Mouse (Mus musculus) hindbrain, embryonic 16.5 days (tissue): Measurements from ENCODE around the gene Dcaf4. TPM values are rescaled to one million over a fixed set of nuclear protein-coding genes. Genes with fewer than 3 reads are reported as not detected.

Experiments
- ATAC-seq: fragments of 200-750 bp; cut with Nextera tagmentation; 2 replicates; pipeline ENCODE4 v1.8.0; 2017; ENCODE audit warnings: moderate TSS enrichment, moderate library complexity
- H3K27ac ChIP-seq: fragments of 300-500 bp; sonication (generic); 2 replicates; pipeline ENCODE4 v1.5.1; 2014; ENCODE audit warnings: low read depth, mild to moderate bottlenecking, control low read depth, low read length, moderate library complexity
- H3K27me3 ChIP-seq: fragments of 300-500 bp; sonication (generic); replicated peaks from 2 replicates; pipeline ENCODE4 v1.6.1; 2014; ENCODE audit warnings: low read length; ENCODE audit not compliant: control insufficient read depth, insufficient read depth
- H3K36me3 ChIP-seq: fragments of 300-500 bp; sonication (generic); 2 replicates; pipeline ENCODE4 v1.6.1; 2014; ENCODE audit warnings: mild to moderate bottlenecking, low read length, moderate library complexity, mixed read lengths; ENCODE audit not compliant: control insufficient read depth, insufficient read depth
- H3K4me1 ChIP-seq: fragments of 300-500 bp; sonication (generic); 2 replicates; pipeline ENCODE4 v1.6.1; 2014; ENCODE audit warnings: low read depth, low read length; ENCODE audit not compliant: control insufficient read depth, insufficient read depth
- H3K4me2 ChIP-seq: fragments of 300-500 bp; sonication (generic); 2 replicates; pipeline ENCODE4 v1.6.1; 2014; ENCODE audit warnings: mild to moderate bottlenecking, low read length, control low read depth, moderate library complexity
- H3K4me3 ChIP-seq: fragments of 300-500 bp; sonication (generic); 2 replicates; pipeline ENCODE4 v1.5.1; 2014; ENCODE audit warnings: mild to moderate bottlenecking, low read length, control low read depth, moderate library complexity
- H3K9ac ChIP-seq: fragments of 300-500 bp; sonication (generic); 2 replicates; pipeline ENCODE4 v1.6.1; 2014; ENCODE audit warnings: low read depth, mild to moderate bottlenecking, control low read depth, low read length, moderate library complexity
- H3K9me3 ChIP-seq: fragments of 300-500 bp; sonication (generic); 2 replicates; pipeline ENCODE4 v1.6.1; 2014; ENCODE audit warnings: mild to moderate bottlenecking, low read length, moderate library complexity; ENCODE audit not compliant: control insufficient read depth
- WGBS: fragments of 180-500 bp; shearing (Covaris S2); extraction: QIAGEN DNeasy Blood & Tissue Kit; methylation state at CpG from one replicate; pipeline ENCODE4 v1.1.7; 2014; 5-methylcytosine and 5-hydroxymethylcytosine counted together
- polyA plus RNA-seq: library from polyadenylated mRNA; unstranded; fragments of >200 nt; fragmentation: Nextera tagmentation; extraction: Ambion mirVana; gene quantifications from 2 replicates; pipeline ENCODE4 v1.2.1, GENCODE M21; 2015

Dcaf4 gene
- polyA plus RNA-seq, 1 experiment from 2014 or later = 47.3 TPM

GRCm38 (mm10) chr12:83494196-83494595 is 26.1 kb upstream of the Dcaf4 start:
- Histone ChIP-seq H3K4me3 (no peak overlapping the region), H3K27ac (no peak overlapping the region), H3K27me3 (no peaks in the 10 kb centered on the region), H3K36me3 (no peaks in the 10 kb centered on the region), H3K4me1 (peaks cover under 1% of the 10 kb centered on the region; the same call in 1 of the 2 replicates), H3K4me2 (no peak overlapping the region), H3K9ac (no peak overlapping the region), H3K9me3 (no peaks in the 10 kb centered on the region)
- ATAC-seq = no peak
- WGBS = 89% methylated on average over 9 of the region's 9 CpGs

DNA sequence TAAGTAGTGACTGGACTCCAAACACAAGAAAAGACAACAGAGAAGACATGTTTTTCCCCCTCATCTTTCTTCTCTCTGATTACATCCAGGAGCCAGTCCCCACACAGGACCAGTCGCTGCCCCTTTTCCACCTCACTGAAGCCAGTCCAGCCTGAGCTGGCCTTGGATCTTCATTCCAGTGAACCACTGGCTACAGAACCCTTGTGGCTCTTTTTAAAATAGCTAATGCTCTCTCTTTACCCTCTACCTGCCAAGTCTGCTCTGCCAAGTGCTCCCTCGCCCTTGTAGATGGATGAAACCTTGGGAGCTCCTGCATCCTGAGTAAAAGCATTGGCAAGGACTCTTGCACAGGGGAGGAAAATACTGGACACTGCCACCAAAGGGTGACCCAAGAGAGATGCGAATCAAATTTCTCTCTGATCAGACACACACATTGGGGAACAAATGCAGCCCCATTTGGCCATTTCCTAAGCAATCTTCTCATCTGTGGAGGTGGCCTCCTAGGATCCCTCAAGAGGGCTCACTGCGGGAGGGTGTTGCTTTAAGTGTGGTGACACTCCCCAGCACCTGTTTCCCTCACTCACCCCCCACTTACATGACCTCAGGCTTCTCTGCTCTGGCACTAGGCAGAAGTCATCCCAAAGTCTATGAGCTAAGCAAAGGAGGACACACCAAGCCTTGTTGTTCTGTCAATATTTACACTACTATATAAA is 24.9 kb upstream of the Dcaf4 start:
- H3K27ac ChIP-seq = no peak overlapping the region
- H3K4me1 ChIP-seq = no peaks in the 10 kb centered on the region
- WGBS = 87% methylated on average over 4 of the region's 4 CpGs
- no peak for ATAC-seq
- no peaks in the 10 kb centered on the region for H3K9me3 ChIP-seq
- H3K4me2 ChIP-seq = no peak overlapping the region
- H3K9ac ChIP-seq = no peak overlapping the region
- H3K27me3 ChIP-seq = no peaks in the 10 kb centered on the region
- no peak overlapping the region for H3K4me3 ChIP-seq
- H3K36me3 ChIP-seq = no peaks in the 10 kb centered on the region

- Histone ChIP-seq H3K27me3 (no peaks in the 10 kb centered on the region), H3K4me3 (no peak overlapping the region), H3K4me1 (no peaks in the 10 kb centered on the region), H3K36me3 (no peaks in the 10 kb centered on the region), H3K9me3 (no peaks in the 10 kb centered on the region), H3K4me2 (no peak overlapping the region), H3K9ac (no peak overlapping the region), H3K27ac (no peak overlapping the region)
- ATAC-seq = no peak
- WGBS = 70% methylated on average over 9 of the region's 9 CpGs
Measured at GRCm38 (mm10) chr12:83495961-83496282, 24.3 kb upstream of the Dcaf4 start.

- H3K4me1 ChIP-seq = no peaks in the 10 kb centered on the region
- ATAC-seq = no peak
- WGBS = 76% methylated on average over 4 of the region's 4 CpGs
Measured at GRCm38 (mm10) chr12:83496336-83496735, 23.9 kb upstream of the Dcaf4 start.

DNA sequence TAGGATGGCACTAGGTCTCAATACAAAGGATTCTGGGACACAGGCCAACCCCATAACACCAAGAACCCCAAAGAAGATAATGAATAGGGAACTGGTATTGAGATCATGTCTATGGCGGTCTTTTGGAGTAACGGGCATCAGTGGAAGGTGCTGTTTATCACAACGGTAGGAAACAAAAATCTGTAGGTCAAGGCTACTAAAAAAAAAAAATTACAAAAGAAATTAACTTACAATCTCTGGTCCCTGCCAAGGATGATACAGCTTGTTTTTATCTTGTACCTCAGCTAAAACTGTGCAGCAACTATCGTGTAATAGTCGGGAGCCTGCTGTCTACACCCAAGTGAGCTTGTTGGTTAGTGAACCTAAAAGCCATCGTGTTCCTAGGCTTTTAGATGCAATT is 23.5 kb upstream of the Dcaf4 start:
- ATAC-seq = no peak
- Histone ChIP-seq H3K27me3 (no peaks in the 10 kb centered on the region), H3K4me1 (no peaks in the 10 kb centered on the region), H3K36me3 (no peaks in the 10 kb centered on the region), H3K27ac (no peak overlapping the region), H3K9ac (no peak overlapping the region), H3K4me2 (no peak overlapping the region), H3K9me3 (no peaks in the 10 kb centered on the region), H3K4me3 (no peak overlapping the region)
- WGBS = 87% methylated on average over 6 of the region's 6 CpGs

More at GRCm38 (mm10) chr12:83496336-83496735, 23.9 kb upstream of the Dcaf4 start:
- no peak overlapping the region for H3K4me3 ChIP-seq
- no peak overlapping the region for H3K27ac ChIP-seq
- H3K4me2 ChIP-seq = no peak overlapping the region
- no peaks in the 10 kb centered on the region for H3K36me3 ChIP-seq
- no peaks in the 10 kb centered on the region for H3K27me3 ChIP-seq
- no peak overlapping the region for H3K9ac ChIP-seq
- H3K9me3 ChIP-seq = no peaks in the 10 kb centered on the region

GRCm38 (mm10) chr12:83497959-83498358 is 22.3 kb upstream of the Dcaf4 start:
- H3K27ac ChIP-seq = no peak overlapping the region
- no peaks in the 10 kb centered on the region for H3K27me3 ChIP-seq
- H3K9me3 ChIP-seq = no peaks in the 10 kb centered on the region
- 76% methylated on average over 3 of the region's 3 CpGs for WGBS
- no peak for ATAC-seq
- H3K36me3 ChIP-seq = no peaks in the 10 kb centered on the region
- no peaks in the 10 kb centered on the region for H3K4me1 ChIP-seq
- H3K4me3 ChIP-seq = no peak overlapping the region
- no peak overlapping the region for H3K9ac ChIP-seq
- H3K4me2 ChIP-seq = no peak overlapping the region

- H3K9ac ChIP-seq = no peak overlapping the region
- no peaks in the 10 kb centered on the region for H3K27me3 ChIP-seq
- no peak for ATAC-seq
- WGBS = 74% methylated on average over 5 of the region's 5 CpGs
- no peak overlapping the region for H3K27ac ChIP-seq
- H3K4me2 ChIP-seq = no peak overlapping the region
- no peaks in the 10 kb centered on the region for H3K9me3 ChIP-seq
- H3K4me1 ChIP-seq = no peaks in the 10 kb centered on the region
- no peaks in the 10 kb centered on the region for H3K36me3 ChIP-seq
- H3K4me3 ChIP-seq = no peak overlapping the region
Measured at GRCm38 (mm10) chr12:83499256-83499655, 21.0 kb upstream of the Dcaf4 start.

DNA sequence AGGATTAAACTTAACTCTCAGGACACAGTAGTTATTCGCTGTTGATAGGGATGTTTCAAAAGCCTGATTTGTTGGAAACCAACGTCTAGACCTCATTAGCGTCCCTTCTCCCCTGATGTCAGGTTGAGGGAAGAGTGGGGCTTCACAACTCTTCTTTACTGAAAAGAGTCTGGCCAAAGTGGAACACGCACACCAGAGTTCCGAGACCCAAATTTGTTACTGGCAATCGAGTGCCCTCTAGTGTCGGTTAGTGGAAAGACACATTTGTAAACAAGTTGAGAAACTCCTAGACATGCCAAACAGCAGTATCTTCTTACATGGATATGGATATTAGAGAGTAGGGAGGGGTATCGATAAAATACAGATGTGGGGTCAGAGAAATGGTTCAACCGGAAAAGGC is 18.1 kb upstream of the Dcaf4 start:
- Histone ChIP-seq H3K9me3 (no peaks in the 10 kb centered on the region), H3K36me3 (no peaks in the 10 kb centered on the region), H3K4me2 (no peak overlapping the region), H3K4me3 (no peak overlapping the region), H3K4me1 (no peaks in the 10 kb centered on the region), H3K27ac (no peak overlapping the region), H3K27me3 (no peaks in the 10 kb centered on the region), H3K9ac (no peak overlapping the region)
- peak; percentile 50 for ATAC-seq
- WGBS = 8% methylated on average over 9 of the region's 9 CpGs

DNA sequence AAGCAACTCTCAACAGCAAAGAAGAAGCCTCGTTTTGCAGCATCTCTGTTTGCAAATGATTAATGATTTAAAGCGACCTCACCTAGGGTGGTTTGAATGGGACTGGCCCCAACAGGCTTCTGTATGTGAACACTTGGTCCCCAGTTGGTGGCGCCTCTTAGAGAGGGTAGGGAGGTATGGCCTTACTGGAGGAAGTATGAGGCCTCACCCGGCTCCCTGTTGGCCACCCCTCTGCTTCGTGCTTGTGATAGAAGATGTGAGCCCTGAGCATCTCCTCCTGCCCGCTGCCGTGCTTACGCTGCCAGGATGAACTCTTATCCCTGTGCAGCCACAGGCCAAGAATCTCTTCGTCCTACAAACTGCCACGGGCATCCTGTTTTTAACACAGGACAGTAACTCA is 13.7 kb upstream of the Dcaf4 start:
- Histone ChIP-seq H3K4me2 (no peak overlapping the region), H3K9ac (no peak overlapping the region), H3K27ac (no peak overlapping the region), H3K27me3 (no peaks in the 10 kb centered on the region), H3K4me3 (no peak overlapping the region), H3K4me1 (no peaks in the 10 kb centered on the region), H3K36me3 (no peaks in the 10 kb centered on the region), H3K9me3 (no peaks in the 10 kb centered on the region)
- no peak for ATAC-seq
- 79% methylated on average over 10 of the region's 10 CpGs for WGBS

- ATAC-seq = no peak
- H3K4me2 ChIP-seq = no peak overlapping the region
- no peak overlapping the region for H3K9ac ChIP-seq
- H3K27me3 ChIP-seq = no peaks in the 10 kb centered on the region
- no peaks in the 10 kb centered on the region for H3K36me3 ChIP-seq
- H3K9me3 ChIP-seq = no peaks in the 10 kb centered on the region
- 80% methylated on average over 5 of the region's 5 CpGs for WGBS
- H3K4me3 ChIP-seq = no peak overlapping the region
- peaks cover 8% of the 10 kb centered on the region for H3K4me1 ChIP-seq
- no peak overlapping the region for H3K27ac ChIP-seq
Measured at GRCm38 (mm10) chr12:83510586-83510985, 9.7 kb upstream of the Dcaf4 start.
